Mouse (Mus musculus): ENCODE measurements around the gene Lasp1. TPM values are rescaled to one million over a fixed set of nuclear protein-coding genes. Genes with fewer than 3 reads are reported as not detected.

The Lasp1 gene
- polyA plus RNA-seq, 1 experiment = 23.1 TPM

DNA sequence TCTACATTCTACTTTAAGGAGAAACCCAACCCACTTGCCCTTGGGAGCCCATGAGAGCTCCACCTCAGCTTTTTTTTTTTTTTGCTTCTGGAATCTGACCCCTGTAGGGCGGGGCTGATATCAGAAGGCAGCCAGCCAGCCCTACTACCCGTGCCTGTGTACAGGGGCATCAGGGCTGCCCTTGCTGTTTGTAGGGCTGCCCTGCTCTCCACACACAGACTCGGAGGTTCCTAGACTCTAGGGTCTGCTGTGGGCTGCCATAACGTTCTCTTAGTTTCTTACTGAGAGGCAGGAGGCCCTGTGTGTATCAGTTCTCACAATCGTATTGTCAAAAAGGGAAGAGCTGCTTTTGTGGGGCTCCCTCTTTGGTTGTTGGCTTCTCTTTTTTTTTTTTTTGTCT, 18.6 kb downstream of the Lasp1 start:
- TF ChIP-seq POLR2A (IDR thresholded peaks at IDR 0.05; ENCODE audit: control insufficient read depth, low read depth, low read length) (no peak), CTCF (IDR thresholded peaks at IDR 0.05; ENCODE audit: control insufficient read depth, insufficient read depth, insufficient replicate concordance, low read depth, low read length) (no peak)
- H3K27ac ChIP-seq (ENCODE audit: control insufficient read depth, insufficient read depth, low read depth, low read length) = no peak overlapping the region; the same call in 1 of the 2 replicates
- H3K36me3 ChIP-seq (ENCODE audit: control insufficient read depth, insufficient read depth, low read length) = no peaks in the 10 kb centered on the region
- no peak overlapping the region for H3K4me3 ChIP-seq (ENCODE audit: control insufficient read depth, low read depth, low read length)
- H3K4me1 ChIP-seq (ENCODE audit: control insufficient read depth, insufficient read depth, low read length) = peaks cover 10% of the 10 kb centered on the region
- no peaks in the 10 kb centered on the region for H3K27me3 ChIP-seq (ENCODE audit: control insufficient read depth, insufficient read depth, low read length)

DNA sequence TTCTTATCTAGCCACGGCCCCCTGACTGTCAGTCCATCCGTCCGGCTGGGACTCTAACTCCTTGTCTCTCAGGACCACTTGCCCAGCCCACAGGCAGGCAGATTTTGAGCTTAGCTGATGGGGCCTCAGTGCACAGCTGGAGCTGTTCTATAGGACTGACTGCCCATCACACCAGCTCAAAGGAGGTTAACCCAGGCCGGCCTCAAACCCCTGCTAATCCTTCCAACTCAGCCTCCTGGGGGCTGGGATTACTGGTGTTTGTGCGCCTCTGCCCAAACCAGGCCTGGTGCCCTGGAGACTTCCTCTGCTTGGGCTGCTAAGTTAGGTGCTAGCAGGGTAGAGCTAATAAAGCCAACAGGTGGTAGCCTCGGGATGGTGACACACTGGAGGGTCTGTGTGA, 19.2 kb downstream of the Lasp1 start:
- Histone ChIP-seq H3K4me3 (ENCODE audit: control insufficient read depth, low read depth, low read length) (no peak overlapping the region), H3K27ac (ENCODE audit: control insufficient read depth, insufficient read depth, low read depth, low read length) (no peak overlapping the region), H3K36me3 (ENCODE audit: control insufficient read depth, insufficient read depth, low read length) (no peaks in the 10 kb centered on the region), H3K4me1 (ENCODE audit: control insufficient read depth, insufficient read depth, low read length) (peaks cover 4% of the 10 kb centered on the region), H3K27me3 (ENCODE audit: control insufficient read depth, insufficient read depth, low read length) (no peaks in the 10 kb centered on the region)
- TF ChIP-seq POLR2A (IDR thresholded peaks at IDR 0.05; ENCODE audit: control insufficient read depth, low read depth, low read length) (no peak), CTCF (IDR thresholded peaks at IDR 0.05; ENCODE audit: control insufficient read depth, insufficient read depth, insufficient replicate concordance, low read depth, low read length) (no peak)

DNA sequence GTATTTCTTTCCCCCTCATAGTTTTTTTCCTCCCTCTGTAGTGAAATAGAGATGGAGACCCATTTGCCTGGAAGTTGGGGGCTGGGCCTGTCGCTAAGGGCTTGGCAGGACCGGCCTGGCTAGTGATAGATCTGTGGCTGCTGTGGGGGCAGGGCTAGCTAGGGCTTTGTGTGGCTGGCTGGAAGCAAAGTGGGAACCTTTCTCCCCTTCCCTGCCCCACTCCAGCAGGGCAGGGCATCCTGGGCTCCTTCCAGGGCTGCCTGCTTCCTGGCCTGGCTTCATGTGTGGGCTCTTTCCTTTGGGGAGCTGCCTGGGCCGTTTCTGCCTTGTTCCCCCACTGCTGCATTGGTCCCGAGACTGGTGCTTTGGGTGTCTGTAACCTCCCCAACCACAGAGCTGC, 19.8 kb downstream of the Lasp1 start:
- H3K27me3 ChIP-seq (ENCODE audit: control insufficient read depth, insufficient read depth, low read length) = no peaks in the 10 kb centered on the region
- H3K4me3 ChIP-seq (ENCODE audit: control insufficient read depth, low read depth, low read length) = no peak overlapping the region
- no peaks in the 10 kb centered on the region; the same call in 1 of the 2 replicates for H3K4me1 ChIP-seq (ENCODE audit: control insufficient read depth, insufficient read depth, low read length)
- no peak for TF ChIP-seq CTCF (IDR thresholded peaks at IDR 0.05; ENCODE audit: control insufficient read depth, insufficient read depth, insufficient replicate concordance, low read depth, low read length)
- no peak for TF ChIP-seq POLR2A (IDR thresholded peaks at IDR 0.05; ENCODE audit: control insufficient read depth, low read depth, low read length)
- H3K36me3 ChIP-seq (ENCODE audit: control insufficient read depth, insufficient read depth, low read length) = no peaks in the 10 kb centered on the region
- no peak overlapping the region for H3K27ac ChIP-seq (ENCODE audit: control insufficient read depth, insufficient read depth, low read depth, low read length)

DNA sequence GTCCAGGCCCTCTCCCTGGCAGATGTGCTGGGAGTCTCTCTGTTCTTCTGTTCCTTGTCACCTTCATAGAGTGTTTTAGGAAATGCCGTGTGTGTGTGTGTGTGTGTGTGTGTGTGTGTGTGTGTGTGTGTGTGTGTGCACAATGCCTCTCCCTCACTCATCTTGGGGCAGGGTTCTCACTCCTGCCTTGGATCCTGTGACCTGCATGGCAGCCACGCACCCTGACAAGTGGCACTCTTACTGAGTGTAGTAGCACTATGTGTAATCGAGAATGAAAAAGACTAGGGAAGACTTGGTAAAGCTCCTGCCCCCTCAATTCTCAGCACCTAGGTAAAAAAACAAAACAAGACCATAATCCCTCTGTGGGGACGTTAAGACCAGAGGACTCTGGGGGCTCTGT, 20.3 kb downstream of the Lasp1 start:
- no peak overlapping the region for H3K4me3 ChIP-seq (ENCODE audit: control insufficient read depth, low read depth, low read length)
- TF ChIP-seq CTCF (IDR thresholded peaks at IDR 0.05; ENCODE audit: control insufficient read depth, insufficient read depth, insufficient replicate concordance, low read depth, low read length) (no peak), POLR2A (IDR thresholded peaks at IDR 0.05; ENCODE audit: control insufficient read depth, low read depth, low read length) (no peak)
- H3K27ac ChIP-seq (ENCODE audit: control insufficient read depth, insufficient read depth, low read depth, low read length) = no peak overlapping the region
- no peaks in the 10 kb centered on the region for H3K36me3 ChIP-seq (ENCODE audit: control insufficient read depth, insufficient read depth, low read length)
- H3K4me1 ChIP-seq (ENCODE audit: control insufficient read depth, insufficient read depth, low read length) = no peaks in the 10 kb centered on the region; the same call in 1 of the 2 replicates
- H3K27me3 ChIP-seq (ENCODE audit: control insufficient read depth, insufficient read depth, low read length) = no peaks in the 10 kb centered on the region

DNA sequence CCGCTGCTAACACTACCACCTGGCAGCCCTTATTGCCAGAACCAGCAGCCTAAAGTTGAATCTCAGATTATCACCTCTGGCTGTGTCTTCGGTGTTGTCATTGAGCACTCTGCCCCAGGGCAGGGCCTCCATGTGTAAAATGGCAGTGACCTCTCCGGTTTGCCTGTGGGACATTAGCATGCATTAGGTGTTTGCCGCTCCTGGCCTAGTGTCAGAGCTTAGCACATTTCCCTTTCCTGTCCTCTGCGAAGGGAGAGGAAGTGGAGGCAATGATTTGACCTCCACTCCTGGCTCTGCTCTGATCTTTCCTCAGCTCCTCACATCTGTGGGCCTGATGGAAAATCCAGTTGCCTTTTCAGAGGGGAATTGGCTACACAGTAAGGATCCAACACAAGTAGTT, 21.1 kb downstream of the Lasp1 start:
- H3K36me3 ChIP-seq (ENCODE audit: control insufficient read depth, insufficient read depth, low read length) = no peaks in the 10 kb centered on the region
- no peak for TF ChIP-seq POLR2A (IDR thresholded peaks at IDR 0.05; ENCODE audit: control insufficient read depth, low read depth, low read length)

DNA sequence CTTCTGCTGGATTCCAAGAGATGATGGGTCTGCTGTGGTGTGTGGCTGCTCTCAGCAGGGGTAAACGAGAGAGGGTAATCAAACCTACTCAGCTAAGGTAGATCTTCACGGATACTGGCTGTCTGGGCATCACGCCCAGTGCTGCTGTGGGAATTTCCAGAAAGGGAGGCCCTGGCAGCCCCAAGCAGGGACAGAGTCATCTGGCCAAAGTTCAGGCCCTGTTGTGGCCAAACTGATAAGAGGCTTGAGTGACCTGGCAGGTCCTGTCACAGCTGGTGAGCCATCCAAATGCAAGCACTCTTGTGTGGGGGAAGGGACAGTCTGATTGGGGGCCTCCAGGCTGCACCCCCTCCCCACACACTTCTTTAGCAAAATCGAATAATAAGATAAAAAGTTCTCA, 22.0 kb downstream of the Lasp1 start:
- TF ChIP-seq CTCF (IDR thresholded peaks at IDR 0.05; ENCODE audit: control insufficient read depth, insufficient read depth, insufficient replicate concordance, low read depth, low read length) = no peak
- no peak for TF ChIP-seq POLR2A (IDR thresholded peaks at IDR 0.05; ENCODE audit: control insufficient read depth, low read depth, low read length)
- H3K27ac ChIP-seq (ENCODE audit: control insufficient read depth, insufficient read depth, low read depth, low read length) = no peak overlapping the region
- no peaks in the 10 kb centered on the region; the same call in 1 of the 2 replicates for H3K4me1 ChIP-seq (ENCODE audit: control insufficient read depth, insufficient read depth, low read length)
- H3K4me3 ChIP-seq (ENCODE audit: control insufficient read depth, low read depth, low read length) = no peak overlapping the region
- no peaks in the 10 kb centered on the region for H3K36me3 ChIP-seq (ENCODE audit: control insufficient read depth, insufficient read depth, low read length)
- no peaks in the 10 kb centered on the region for H3K27me3 ChIP-seq (ENCODE audit: control insufficient read depth, insufficient read depth, low read length)

More for the DNA sequence above, 21.1 kb downstream of the Lasp1 start:
- no peak overlapping the region for H3K4me3 ChIP-seq (ENCODE audit: control insufficient read depth, low read depth, low read length)
- H3K27me3 ChIP-seq (ENCODE audit: control insufficient read depth, insufficient read depth, low read length) = no peaks in the 10 kb centered on the region
- H3K27ac ChIP-seq (ENCODE audit: control insufficient read depth, insufficient read depth, low read depth, low read length) = no peak overlapping the region
- H3K4me1 ChIP-seq (ENCODE audit: control insufficient read depth, insufficient read depth, low read length) = no peaks in the 10 kb centered on the region; the same call in 1 of the 2 replicates

DNA sequence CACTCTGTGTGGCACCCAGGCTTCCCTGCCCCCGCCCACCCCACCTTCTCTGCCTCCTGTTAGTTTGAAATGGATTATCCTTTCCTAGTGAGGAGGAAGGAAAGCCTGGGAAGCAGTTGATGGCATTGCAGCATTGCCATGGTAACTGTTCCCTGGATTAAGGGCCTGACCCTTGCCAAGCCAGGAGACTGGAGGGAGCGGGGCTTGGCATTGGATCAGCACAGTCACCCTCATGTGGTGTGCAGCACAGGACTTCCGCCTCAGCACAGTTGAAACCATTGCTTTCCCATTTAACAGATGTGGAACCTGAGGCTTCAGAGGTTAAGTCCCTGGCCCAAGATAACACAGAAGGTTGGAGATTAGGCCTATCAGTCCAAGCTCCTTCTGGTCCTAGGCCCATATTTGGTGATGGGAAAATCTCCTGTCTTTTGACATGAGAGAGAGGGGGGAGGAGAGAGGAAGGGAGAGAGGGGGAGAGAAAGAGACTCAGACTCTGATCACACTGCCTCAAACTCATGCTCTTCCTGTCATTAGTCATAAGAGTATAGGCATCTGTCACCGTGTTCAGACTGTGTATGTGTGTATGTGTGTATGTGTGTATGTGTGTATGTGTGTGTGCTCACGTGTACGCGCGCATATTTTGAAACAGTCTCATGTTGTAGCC, 22.7 kb downstream of the Lasp1 start:
- Histone ChIP-seq H3K27ac (ENCODE audit: control insufficient read depth, insufficient read depth, low read depth, low read length) (no peak overlapping the region), H3K4me3 (ENCODE audit: control insufficient read depth, low read depth, low read length) (no peak overlapping the region), H3K36me3 (ENCODE audit: control insufficient read depth, insufficient read depth, low read length) (no peaks in the 10 kb centered on the region), H3K27me3 (ENCODE audit: control insufficient read depth, insufficient read depth, low read length) (no peaks in the 10 kb centered on the region), H3K4me1 (ENCODE audit: control insufficient read depth, insufficient read depth, low read length) (no peaks in the 10 kb centered on the region; the same call in 1 of the 2 replicates)
- TF ChIP-seq CTCF (IDR thresholded peaks at IDR 0.05; ENCODE audit: control insufficient read depth, insufficient read depth, insufficient replicate concordance, low read depth, low read length) (no peak), POLR2A (IDR thresholded peaks at IDR 0.05; ENCODE audit: control insufficient read depth, low read depth, low read length) (no peak)
